Mouse (Mus musculus): ENCODE data around the gene Mgat1. TPM values are rescaled to one million over a fixed set of nuclear protein-coding genes. Genes with fewer than 3 reads are reported as not detected.

The Mgat1 gene
- 123 and 188 TPM in 2 replicates for polyA plus RNA-seq (2012; rRNA removed; ENCODE audit: low replicate concordance)

GRCm38 (mm10) chr11:49243727-49244594 is at the start of gene Mgat1:
Mgat1 (plus strand) TSS chr11:49244191.

GRCm38 (mm10) chr11:49203129-49203768 is 40.7 kb upstream of the Mgat1 start, which contains the start of gene Zfp62:
Zfp62 (plus strand) TSS chr11:49203292.

GRCm38 (mm10) chr11:49278222-49278621 is 34.2 kb downstream of the Mgat1 start, which contains the start of gene Olfr1393:
Olfr1393 (plus strand) TSS chr11:49278304.

GRCm38 (mm10) chr11:49284982-49285381 is 41.0 kb downstream of the Mgat1 start, which contains the start of gene Olfr1392:
Olfr1392 (plus strand) TSS chr11:49285282.

GRCm38 (mm10) chr11:49304441-49304840 is 60.5 kb downstream of the Mgat1 start, which contains the start of gene Olfr10:
Olfr10 (plus strand) TSS chr11:49304741.

Other genes starting within 250 kb of the Mgat1 start
- 0.05 and 0.09 TPM in 2 replicates for gene 9930111J21Rik2, start 192.9 kb upstream of the Mgat1 start, polyA plus RNA-seq (2012; rRNA removed; ENCODE audit: low replicate concordance)
- gene Tgtp2, start 180.0 kb upstream of the Mgat1 start, polyA plus RNA-seq (2012; rRNA removed; ENCODE audit: low replicate concordance): 0.18 and 0.72 TPM in 2 replicates
- gene Ifi47, start 167.6 kb upstream of the Mgat1 start, polyA plus RNA-seq (2012; rRNA removed; ENCODE audit: low replicate concordance): 2.2 and 5.1 TPM in 2 replicates
- gene Olfr1396, start 129.3 kb upstream of the Mgat1 start, polyA plus RNA-seq (2012; rRNA removed; ENCODE audit: low replicate concordance): not detected in 2 replicates
- not detected in 2 replicates for gene Olfr1395, start 101.9 kb upstream of the Mgat1 start, polyA plus RNA-seq (2012; rRNA removed; ENCODE audit: low replicate concordance)
- gene Olfr1394, start 89.8 kb upstream of the Mgat1 start, polyA plus RNA-seq (2012; rRNA removed; ENCODE audit: low replicate concordance): not detected in 2 replicates
- gene Btnl9, start 57.0 kb upstream of the Mgat1 start, polyA plus RNA-seq (2012; rRNA removed; ENCODE audit: low replicate concordance): 1.8 and 1.9 TPM in 2 replicates
- gene Zfp62, start 40.9 kb upstream of the Mgat1 start, polyA plus RNA-seq (2012; rRNA removed; ENCODE audit: low replicate concordance): 0.33 and 0.69 TPM in 2 replicates
- gene Olfr1393, start 34.1 kb downstream of the Mgat1 start, polyA plus RNA-seq (2012; rRNA removed; ENCODE audit: low replicate concordance): 0.27 TPM in 1 of 2 replicates, not detected in the other
- gene Olfr1392, start 41.1 kb downstream of the Mgat1 start, polyA plus RNA-seq (2012; rRNA removed; ENCODE audit: low replicate concordance): 0.05 TPM in 1 of 2 replicates, not detected in the other
- gene Olfr10, start 60.5 kb downstream of the Mgat1 start, polyA plus RNA-seq (2012; rRNA removed; ENCODE audit: low replicate concordance): not detected in 2 replicates
- gene Olfr1391, start 78.6 kb downstream of the Mgat1 start, polyA plus RNA-seq (2012; rRNA removed; ENCODE audit: low replicate concordance): not detected in 2 replicates
- gene Olfr1390, start 91.0 kb downstream of the Mgat1 start, polyA plus RNA-seq (2012; rRNA removed; ENCODE audit: low replicate concordance): not detected in 2 replicates
- gene Olfr1389, start 178.9 kb downstream of the Mgat1 start, polyA plus RNA-seq (2012; rRNA removed; ENCODE audit: low replicate concordance): not detected in 2 replicates
- gene Olfr1388, start 192.4 kb downstream of the Mgat1 start, polyA plus RNA-seq (2012; rRNA removed; ENCODE audit: low replicate concordance): not detected in 2 replicates
- not detected in 2 replicates for gene Olfr1387, start 211.2 kb downstream of the Mgat1 start, polyA plus RNA-seq (2012; rRNA removed; ENCODE audit: low replicate concordance)
- gene Olfr1386, start 220.9 kb downstream of the Mgat1 start, polyA plus RNA-seq (2012; rRNA removed; ENCODE audit: low replicate concordance): not detected in 2 replicates
- not detected in 2 replicates for gene Olfr1385, start 244.9 kb downstream of the Mgat1 start, polyA plus RNA-seq (2012; rRNA removed; ENCODE audit: low replicate concordance)

Data from duodenum, adult 2 months (tissue).